Mouse (Mus musculus): ENCODE measurements at regions not wholly inside any gene's neighbourhood (a gene's known extent, or its start where the extent isn't known, plus 50 kb on each side); places are given as distances from the start of the nearest gene placed in this dataset.

DNA sequence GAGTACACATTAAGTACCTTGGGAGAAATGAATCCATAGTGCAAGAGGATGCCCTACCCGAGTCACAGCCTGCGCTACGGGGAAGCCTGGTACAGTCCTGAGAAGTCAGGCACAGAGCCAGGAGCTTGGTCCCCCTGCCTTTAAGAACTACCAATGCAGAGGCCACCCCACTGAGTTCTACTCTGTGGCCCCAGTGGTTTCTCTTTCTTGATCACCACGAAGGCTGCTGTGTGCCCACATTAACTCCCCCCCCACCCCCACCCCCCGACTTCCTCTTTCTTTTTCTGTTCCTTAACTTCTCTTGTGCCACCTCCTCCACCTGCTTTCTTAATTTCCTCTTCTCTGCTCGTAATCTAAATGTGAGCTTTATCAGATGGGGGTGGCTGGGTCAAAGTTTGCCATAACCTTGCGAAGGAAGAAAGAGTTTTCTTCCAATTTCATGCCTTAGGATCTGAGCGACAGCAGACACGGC is 84.7 kb upstream of the Tbl1xr1 start:
- Histone ChIP-seq H3K4me3 (ENCODE audit: insufficient read depth, low read depth, low read length) (no peak overlapping the region), H3K27ac (replicated peaks; ENCODE audit: insufficient read depth, low read depth, low read length) (peak overlapping the region; percentile 45), H3K36me3 (ENCODE audit: control insufficient read depth, insufficient read depth, low read length) (no peaks in the 10 kb centered on the region), H3K27me3 (ENCODE audit: control insufficient read depth, insufficient read depth, low read length) (no peaks in the 10 kb centered on the region), H3K79me2 (ENCODE audit: control insufficient read depth, insufficient read depth, low read length) (no peaks in the 10 kb centered on the region), H3K4me1 (ENCODE audit: control insufficient read depth, insufficient read depth, low read length) (peaks cover 21% of the 10 kb centered on the region), H3K9ac (ENCODE audit: low read depth, low read length) (no peak overlapping the region)
- 88% methylated on average over 9 of the region's 9 CpGs for WGBS
- no peak for DNase-seq (ENCODE audit: extremely low read depth, low read depth, low spot score)
- TF ChIP-seq POLR2A (IDR thresholded peaks at IDR 0.05; ENCODE audit: extremely low read depth, insufficient read depth, low read length), result no peak
- no peak for TF ChIP-seq CTCF (IDR thresholded peaks at IDR 0.05; ENCODE audit: low read depth, low read length)

DNA sequence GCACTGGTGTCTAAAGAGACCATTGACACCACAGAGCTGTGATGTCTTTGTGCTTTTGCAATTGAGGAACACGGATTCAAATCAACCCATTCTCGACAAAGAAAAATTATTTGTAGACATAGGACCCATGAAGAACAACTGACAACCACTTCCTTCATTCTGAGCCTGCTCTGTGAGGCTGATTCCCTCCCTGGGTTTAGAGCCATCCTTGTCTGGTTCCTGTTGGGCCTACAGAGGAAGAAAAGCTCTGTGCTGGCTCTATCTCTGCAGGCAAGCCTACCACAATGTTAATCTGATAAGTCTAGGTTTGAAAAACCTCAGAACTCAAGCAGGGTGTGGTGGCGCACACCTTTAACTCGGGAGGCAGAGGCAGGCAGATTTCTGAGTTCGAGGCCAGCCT is 84.2 kb upstream of the Tbl1xr1 start:
- Histone ChIP-seq H3K36me3 (ENCODE audit: control insufficient read depth, insufficient read depth, low read length) (no peaks in the 10 kb centered on the region), H3K79me2 (ENCODE audit: control insufficient read depth, insufficient read depth, low read length) (no peaks in the 10 kb centered on the region), H3K4me1 (ENCODE audit: control insufficient read depth, insufficient read depth, low read length) (peaks cover 21% of the 10 kb centered on the region), H3K27me3 (ENCODE audit: control insufficient read depth, insufficient read depth, low read length) (no peaks in the 10 kb centered on the region), H3K4me3 (ENCODE audit: insufficient read depth, low read depth, low read length) (no peak overlapping the region), H3K9ac (ENCODE audit: low read depth, low read length) (no peak overlapping the region), H3K27ac (replicated peaks; ENCODE audit: insufficient read depth, low read depth, low read length) (no peak overlapping the region)
- TF ChIP-seq POLR2A (IDR thresholded peaks at IDR 0.05; ENCODE audit: extremely low read depth, insufficient read depth, low read length), result no peak
- no peak for TF ChIP-seq CTCF (IDR thresholded peaks at IDR 0.05; ENCODE audit: low read depth, low read length)
- WGBS, result 93% methylated on average over 5 of the region's 5 CpGs
- no peak for DNase-seq (ENCODE audit: extremely low read depth, low read depth, low spot score)

DNA sequence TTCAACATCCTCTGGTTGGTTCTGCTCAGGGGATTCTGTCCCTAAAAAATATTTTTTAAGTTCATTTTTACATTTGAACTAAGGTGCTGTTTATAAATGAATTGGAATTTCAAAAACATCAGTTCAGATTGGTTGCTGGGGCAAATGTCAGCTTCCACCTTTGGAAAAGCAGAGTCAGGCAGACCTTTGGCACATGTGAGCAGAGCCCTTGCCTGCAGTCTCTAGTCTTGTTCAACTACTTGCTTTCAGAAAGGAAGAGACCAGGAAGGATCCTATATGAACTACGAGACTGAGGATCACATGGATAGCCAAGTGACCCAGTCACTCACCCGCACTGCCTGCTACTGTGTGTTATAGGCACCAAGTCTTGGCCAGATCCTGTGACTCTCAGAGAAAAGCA is 82.5 kb upstream of the Tbl1xr1 start:
- Histone ChIP-seq H3K4me3 (ENCODE audit: insufficient read depth, low read depth, low read length) (no peak overlapping the region), H3K27me3 (ENCODE audit: control insufficient read depth, insufficient read depth, low read length) (no peaks in the 10 kb centered on the region), H3K9ac (ENCODE audit: low read depth, low read length) (no peak overlapping the region), H3K36me3 (ENCODE audit: control insufficient read depth, insufficient read depth, low read length) (no peaks in the 10 kb centered on the region), H3K4me1 (ENCODE audit: control insufficient read depth, insufficient read depth, low read length) (peaks cover 13% of the 10 kb centered on the region), H3K27ac (replicated peaks; ENCODE audit: insufficient read depth, low read depth, low read length) (no peak overlapping the region), H3K79me2 (ENCODE audit: control insufficient read depth, insufficient read depth, low read length) (no peaks in the 10 kb centered on the region)
- peak; percentile 55 for DNase-seq (ENCODE audit: extremely low read depth, low read depth, low spot score)
- TF ChIP-seq POLR2A (IDR thresholded peaks at IDR 0.05; ENCODE audit: extremely low read depth, insufficient read depth, low read length), result no peak
- 90% methylated on average over 2 of the region's 2 CpGs for WGBS

DNA sequence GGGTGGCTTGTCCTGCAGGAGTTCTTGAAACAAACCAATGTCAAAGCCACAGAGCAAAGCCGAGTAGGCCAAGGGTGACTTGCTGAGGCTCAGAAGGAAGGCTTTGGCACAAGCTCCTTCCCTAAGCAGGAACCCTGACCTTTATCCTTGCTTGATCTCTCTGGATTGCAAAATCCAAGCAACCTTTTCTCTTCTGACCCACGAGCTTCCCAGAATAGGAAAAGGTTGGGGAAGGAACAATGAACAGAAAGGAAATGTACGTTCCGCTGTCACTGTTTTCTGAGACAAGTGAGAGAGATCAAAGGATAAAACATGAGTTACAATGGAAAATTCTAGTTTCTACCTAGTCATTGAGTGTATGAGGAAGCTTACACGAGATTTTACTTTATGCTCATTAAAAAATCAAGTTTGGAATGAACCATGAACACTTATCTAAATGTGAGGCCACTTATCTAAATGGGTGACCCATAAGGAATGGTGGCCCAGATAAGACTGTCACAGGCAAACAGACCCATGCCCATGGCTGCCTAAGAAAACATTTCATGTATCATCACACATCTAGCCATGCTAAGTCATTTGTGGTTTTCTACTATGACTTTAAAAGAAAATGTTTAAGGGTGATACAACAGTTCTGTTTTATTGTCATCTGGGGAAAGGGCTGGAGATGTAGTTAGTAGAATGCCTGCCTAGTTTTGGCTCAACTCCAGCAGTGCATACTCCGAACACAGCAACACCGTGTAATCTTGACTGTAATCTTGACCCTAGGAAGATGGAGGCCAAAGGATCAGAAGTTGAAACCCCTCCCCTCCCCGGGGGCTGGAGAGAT is 80.7 kb upstream of the Tbl1xr1 start:
- Histone ChIP-seq H3K36me3 (ENCODE audit: control insufficient read depth, insufficient read depth, low read length) (no peaks in the 10 kb centered on the region), H3K4me3 (ENCODE audit: insufficient read depth, low read depth, low read length) (no peak overlapping the region), H3K27ac (replicated peaks; ENCODE audit: insufficient read depth, low read depth, low read length) (peak overlapping the region; percentile 40), H3K4me1 (ENCODE audit: control insufficient read depth, insufficient read depth, low read length) (peaks cover 13% of the 10 kb centered on the region), H3K79me2 (ENCODE audit: control insufficient read depth, insufficient read depth, low read length) (no peaks in the 10 kb centered on the region), H3K27me3 (ENCODE audit: control insufficient read depth, insufficient read depth, low read length) (no peaks in the 10 kb centered on the region), H3K9ac (ENCODE audit: low read depth, low read length) (no peak overlapping the region)
- TF ChIP-seq POLR2A (IDR thresholded peaks at IDR 0.05; ENCODE audit: extremely low read depth, insufficient read depth, low read length) (no peak), CTCF (IDR thresholded peaks at IDR 0.05; ENCODE audit: low read depth, low read length) (no peak)
- 29% methylated on average over 8 of the region's 8 CpGs for WGBS
- peak; percentile 95 for DNase-seq (ENCODE audit: extremely low read depth, low read depth, low spot score)

DNA sequence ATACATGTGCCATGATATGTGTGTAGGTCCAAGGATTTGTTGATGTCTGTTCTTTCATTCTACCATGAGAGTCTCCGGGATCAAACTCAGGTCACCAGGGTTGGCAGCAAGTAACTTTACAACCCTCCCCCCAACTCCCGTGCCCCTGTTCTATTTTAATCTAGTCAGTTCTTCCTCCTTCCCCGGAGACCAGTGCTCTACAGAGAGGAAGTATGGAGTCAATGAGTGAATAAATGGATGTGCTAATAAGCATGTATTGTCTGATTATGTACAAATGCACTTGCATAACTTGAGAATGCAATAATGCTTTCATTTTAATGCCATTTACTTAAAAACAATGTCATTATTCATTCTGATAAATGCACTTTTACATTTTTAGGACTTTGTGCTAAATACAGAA is 79.1 kb upstream of the Tbl1xr1 start:
- DNase-seq (ENCODE audit: extremely low read depth, low read depth, low spot score), result no peak
- no peaks in the 10 kb centered on the region for H3K27me3 ChIP-seq (ENCODE audit: control insufficient read depth, insufficient read depth, low read length)
- TF ChIP-seq CTCF (IDR thresholded peaks at IDR 0.05; ENCODE audit: low read depth, low read length) (no peak), POLR2A (IDR thresholded peaks at IDR 0.05; ENCODE audit: extremely low read depth, insufficient read depth, low read length) (no peak)
- no peak overlapping the region for H3K27ac ChIP-seq (replicated peaks; ENCODE audit: insufficient read depth, low read depth, low read length)
- no peak overlapping the region for H3K9ac ChIP-seq (ENCODE audit: low read depth, low read length)
- peaks cover 13% of the 10 kb centered on the region for H3K4me1 ChIP-seq (ENCODE audit: control insufficient read depth, insufficient read depth, low read length)
- no peaks in the 10 kb centered on the region for H3K36me3 ChIP-seq (ENCODE audit: control insufficient read depth, insufficient read depth, low read length)
- 78% methylated on average over 3 of the region's 3 CpGs for WGBS
- H3K79me2 ChIP-seq (ENCODE audit: control insufficient read depth, insufficient read depth, low read length), result no peaks in the 10 kb centered on the region
- no peak overlapping the region for H3K4me3 ChIP-seq (ENCODE audit: insufficient read depth, low read depth, low read length)

DNA sequence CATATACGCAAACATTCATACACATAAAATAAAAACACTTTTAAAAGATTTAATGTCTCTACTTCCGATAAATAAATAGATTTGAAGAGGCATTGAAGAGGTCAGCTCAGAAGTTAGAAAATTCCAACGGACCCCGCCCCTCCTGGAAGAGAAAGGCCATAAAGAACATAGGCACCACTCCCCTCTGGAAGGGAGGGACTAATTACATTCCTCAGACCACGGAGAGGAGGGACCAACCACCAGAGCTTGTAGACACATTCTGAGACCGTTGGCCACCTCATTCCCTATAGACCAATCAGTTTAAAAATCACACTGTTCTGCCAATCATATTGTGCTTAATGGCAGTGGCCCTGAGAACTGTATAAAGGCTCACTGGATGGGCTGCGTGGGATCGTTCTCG is 71.0 kb upstream of the Tbl1xr1 start:
- no peaks in the 10 kb centered on the region for H3K27me3 ChIP-seq (ENCODE audit: control insufficient read depth, insufficient read depth, low read length)
- H3K9ac ChIP-seq (ENCODE audit: low read depth, low read length), result no peak overlapping the region
- H3K36me3 ChIP-seq (ENCODE audit: control insufficient read depth, insufficient read depth, low read length), result no peaks in the 10 kb centered on the region
- H3K4me1 ChIP-seq (ENCODE audit: control insufficient read depth, insufficient read depth, low read length), result peaks cover 18% of the 10 kb centered on the region
- H3K27ac ChIP-seq (replicated peaks; ENCODE audit: insufficient read depth, low read depth, low read length), result no peak overlapping the region
- WGBS, result 94% methylated on average over 9 of the region's 9 CpGs
- no peak for DNase-seq (ENCODE audit: extremely low read depth, low read depth, low spot score)
- no peak overlapping the region for H3K4me3 ChIP-seq (ENCODE audit: insufficient read depth, low read depth, low read length)
- H3K79me2 ChIP-seq (ENCODE audit: control insufficient read depth, insufficient read depth, low read length), result no peaks in the 10 kb centered on the region
- TF ChIP-seq POLR2A (IDR thresholded peaks at IDR 0.05; ENCODE audit: extremely low read depth, insufficient read depth, low read length) (no peak), CTCF (IDR thresholded peaks at IDR 0.05; ENCODE audit: low read depth, low read length) (no peak)
